Mouse (Mus musculus) macrophage (primary cell): Measurements from ENCODE around the gene Rab22a. TPM values are rescaled to one million over a fixed set of nuclear protein-coding genes. Genes with fewer than 3 reads are reported as not detected.
A peak's percentile ranks its signal among the peaks of the same experiment; 100 is the strongest.

Source experiments
- H3K27ac ChIP-seq: fragments of 350-480 bp; formaldehyde crosslinking; 2 replicates; pipeline ENCODE4 v1.9.0; 2021
- H3K36me3 ChIP-seq: fragments of 350-480 bp; formaldehyde crosslinking; 2 replicates; pipeline ENCODE4 v1.9.0; 2021; ENCODE audit errors: inconsistent target
- H3K4me3 ChIP-seq: fragments of 350-480 bp; formaldehyde crosslinking; 2 replicates; pipeline ENCODE4 v1.9.0; 2021; ENCODE audit errors: inconsistent target
- H3K79me2 ChIP-seq: fragments of 350-480 bp; formaldehyde crosslinking; 2 replicates; pipeline ENCODE4 v1.9.0; 2021; ENCODE audit errors: inconsistent target
- WGBS: methylation state at CpG from one replicate; pipeline ENCODE4 v1.1.7; 2026; ENCODE audit warnings: inconsistent platforms; ENCODE audit not compliant: missing documents; 5-methylcytosine and 5-hydroxymethylcytosine counted together
- polyA plus RNA-seq: library from polyadenylated mRNA; stranded (reverse); fragments of 250-400 nt; gene quantifications from 3 replicates; pipeline ENCODE4 v1.2.4, GENCODE M21; 2018; ENCODE audit warnings: inconsistent platforms

Gene Rab22a
- polyA plus RNA-seq, 1 experiment from 2014 or later: 22.0 TPM

GRCm38 (mm10) chr2:173722251-173722857 lies 62.8 kb downstream of the Rab22a start:
- Histone ChIP-seq H3K27ac (no peak overlapping the region), H3K4me3 (no peak overlapping the region), H3K79me2 (no peaks in the 10 kb centered on the region), H3K36me3 (no peaks in the 10 kb centered on the region)
- WGBS: 83% methylated on average over 9 of the region's 11 CpGs

GRCm38 (mm10) chr2:173724382-173724781 lies 64.8 kb downstream of the Rab22a start:
- WGBS: 82% methylated on average over 13 of the region's 14 CpGs
- Histone ChIP-seq H3K27ac (no peak overlapping the region), H3K79me2 (no peaks in the 10 kb centered on the region), H3K4me3 (no peak overlapping the region), H3K36me3 (no peaks in the 10 kb centered on the region)

GRCm38 (mm10) chr2:173724940-173725807 lies 65.6 kb downstream of the Rab22a start:
- Histone ChIP-seq H3K79me2 (no peaks in the 10 kb centered on the region), H3K27ac (no peak overlapping the region), H3K4me3 (no peak overlapping the region), H3K36me3 (no peaks in the 10 kb centered on the region)
- 92% methylated on average over 9 of the region's 15 CpGs for WGBS

- Histone ChIP-seq H3K27ac (no peak overlapping the region), H3K79me2 (no peaks in the 10 kb centered on the region), H3K4me3 (no peak overlapping the region), H3K36me3 (no peaks in the 10 kb centered on the region)
- WGBS: 94% methylated on average over 4 of the region's 4 CpGs
Measured at GRCm38 (mm10) chr2:173725819-173726218, 66.3 kb downstream of the Rab22a start.

GRCm38 (mm10) chr2:173730444-173730966 lies 70.9 kb downstream of the Rab22a start:
- Histone ChIP-seq H3K27ac (no peak overlapping the region), H3K79me2 (no peaks in the 10 kb centered on the region), H3K36me3 (no peaks in the 10 kb centered on the region), H3K4me3 (no peak overlapping the region)
- 72% methylated on average over 9 of the region's 9 CpGs for WGBS

GRCm38 (mm10) chr2:173734426-173734825 lies 74.9 kb downstream of the Rab22a start:
- Histone ChIP-seq H3K4me3 (no peak overlapping the region), H3K36me3 (no peaks in the 10 kb centered on the region), H3K27ac (no peak overlapping the region), H3K79me2 (peaks cover 19% of the 10 kb centered on the region)
- WGBS: 78% methylated on average over 2 of the region's 2 CpGs

GRCm38 (mm10) chr2:173737222-173737989 lies 77.8 kb downstream of the Rab22a start, which contains the start of gene Vapb:
TSS of gene Vapb (plus strand) at chr2:173737511.
- H3K36me3 ChIP-seq: no peaks in the 10 kb centered on the region
- WGBS: 1% methylated on average over 70 of the region's 70 CpGs
- peaks cover 48% of the 10 kb centered on the region for H3K79me2 ChIP-seq
- peak within 1 kb of the TSS; percentile 76 for H3K27ac ChIP-seq
- peak within 1 kb of the TSS; percentile 87 for H3K4me3 ChIP-seq

GRCm38 (mm10) chr2:173738232-173738631 lies 78.7 kb downstream of the Rab22a start:
- Histone ChIP-seq H3K4me3 (peak overlapping the region; percentile 87), H3K79me2 (peaks cover 57% of the 10 kb centered on the region), H3K36me3 (no peaks in the 10 kb centered on the region), H3K27ac (peak overlapping the region; percentile 76)
- WGBS: 62% methylated on average over 9 of the region's 9 CpGs

GRCm38 (mm10) chr2:173739107-173739506 lies 79.5 kb downstream of the Rab22a start:
- Histone ChIP-seq H3K79me2 (peaks cover 65% of the 10 kb centered on the region), H3K36me3 (no peaks in the 10 kb centered on the region), H3K4me3 (no peak overlapping the region), H3K27ac (peak overlapping the region; percentile 76)
- WGBS: 48% methylated on average over 7 of the region's 7 CpGs

GRCm38 (mm10) chr2:173742090-173742489 lies 82.5 kb downstream of the Rab22a start:
- Histone ChIP-seq H3K27ac (no peak overlapping the region), H3K36me3 (no peaks in the 10 kb centered on the region), H3K4me3 (no peak overlapping the region), H3K79me2 (peaks cover 95% of the 10 kb centered on the region)
- WGBS: 98% methylated on average over 13 of the region's 13 CpGs

- 96% methylated on average over 9 of the region's 9 CpGs for WGBS
- no peaks in the 10 kb centered on the region for H3K36me3 ChIP-seq
- H3K79me2 ChIP-seq: peaks cover 100% of the 10 kb centered on the region
- no peak overlapping the region for H3K27ac ChIP-seq
- H3K4me3 ChIP-seq: no peak overlapping the region
Measured at GRCm38 (mm10) chr2:173742744-173743143, 83.2 kb downstream of the Rab22a start.

GRCm38 (mm10) chr2:173744070-173744815 lies 84.7 kb downstream of the Rab22a start:
- Histone ChIP-seq H3K36me3 (no peaks in the 10 kb centered on the region), H3K4me3 (no peak overlapping the region), H3K27ac (no peak overlapping the region), H3K79me2 (peaks cover 100% of the 10 kb centered on the region)
- 71% methylated on average over 7 of the region's 7 CpGs for WGBS

- no peak overlapping the region for H3K4me3 ChIP-seq
- H3K36me3 ChIP-seq: no peaks in the 10 kb centered on the region
- peaks cover 95% of the 10 kb centered on the region for H3K79me2 ChIP-seq
- 90% methylated on average over 2 of the region's 2 CpGs for WGBS
- no peak overlapping the region for H3K27ac ChIP-seq
Measured at GRCm38 (mm10) chr2:173748961-173749659, 89.5 kb downstream of the Rab22a start.
